Mouse (Mus musculus): ENCODE measurements around the gene Pgm5.

GRCm38 (mm10) chr19:24656981-24657380, 204.7 kb downstream of the Pgm5 start:
- TF ChIP-seq CTCF (IDR thresholded peaks at IDR 0.05; ENCODE audit: control insufficient read depth, insufficient read depth, low read length) = no peak
- no peak for TF ChIP-seq POLR2A (IDR thresholded peaks at IDR 0.05; ENCODE audit: borderline replicate concordance, control insufficient read depth, low read depth, low read length)
